Mouse (Mus musculus) left cerebral cortex, adult 8-10 months (tissue): ENCODE results near the gene Lmo3. TPM values are rescaled to one million over a fixed set of nuclear protein-coding genes. Genes with fewer than 3 reads are reported as not detected.

Source experiments
- DNase-seq, 2 experiments: peaks; one replicate each; pipeline ENCODE4 v3.0.0; 2022; ENCODE audit warnings: low spot score in 2 of 2
- total RNA-seq, 4 experiments: library from RNA; stranded (reverse); gene quantifications; 2 replicates each; pipeline ENCODE4 v1.2.4; 2022

Gene Lmo3
- total RNA-seq, 4 experiments from 2014 or later: 151 to 181 (median 167) TPM

DNA sequence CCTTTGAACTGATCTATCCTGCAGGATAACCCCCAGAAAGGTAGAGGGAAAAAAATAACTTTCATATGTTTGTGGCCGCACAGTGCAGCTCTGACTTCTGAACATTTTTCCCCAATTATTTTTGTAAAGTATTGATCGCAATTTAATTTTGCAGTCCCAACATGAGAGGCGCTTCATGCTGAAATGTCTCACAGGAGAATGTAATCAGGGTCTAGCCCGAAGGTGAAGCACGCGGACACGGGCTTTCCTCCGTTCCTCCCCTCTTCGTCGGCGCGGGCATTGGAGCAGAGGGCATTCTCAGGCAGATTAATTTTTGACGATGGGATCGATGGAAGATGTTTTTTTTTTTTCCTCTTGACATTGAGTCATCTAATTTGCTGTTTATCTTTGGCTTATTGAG, 258.4 kb downstream of the Lmo3 start:
- DNase-seq: no peak

DNA sequence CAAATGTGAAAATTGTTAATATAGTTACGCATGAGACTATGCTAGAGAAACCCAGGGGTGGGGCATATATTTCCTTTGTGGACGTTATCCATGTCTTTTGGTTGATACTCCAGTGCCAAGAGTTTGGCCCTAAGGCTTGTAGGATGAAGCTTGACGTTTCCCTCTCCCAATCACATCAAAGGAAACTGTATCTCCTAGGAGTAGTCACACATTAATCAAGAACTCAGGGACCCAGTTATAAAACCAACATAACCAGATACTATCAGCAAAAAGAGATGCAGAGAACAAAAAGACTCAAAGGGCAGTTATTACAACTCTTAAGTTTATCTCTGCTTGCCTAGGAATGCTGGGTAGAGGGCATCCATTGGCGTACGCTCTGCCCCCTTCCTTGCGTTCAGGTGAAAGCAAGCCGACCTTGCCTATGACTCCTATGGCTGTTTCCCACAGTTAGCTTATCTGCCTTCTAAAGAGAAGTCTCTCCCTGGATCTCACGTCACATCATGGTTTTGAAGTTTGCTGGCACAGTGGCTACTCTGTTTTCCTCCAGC, 261.5 kb downstream of the Lmo3 start:
- no peak for DNase-seq

Other genes starting within 250 kb of the Lmo3 start
- gene Igbp1b, start 76.6 kb upstream of the Lmo3 start, total RNA-seq: 1 to 10 TPM in 1 of 4 experiments, under 1 TPM in 1, not detected in 2; 0.60 to 1.1 TPM